Comparison of ENCODE assay signal across 9 mouse cellular contexts in genomic region chr7:27249146-27249545, GRCm38 (mm10). TPM values are rescaled to one million over a fixed set of nuclear protein-coding genes. Genes with fewer than 3 reads are reported as not detected.
DNase-seq lines count a peak whose midpoint lies in the region; ATAC-seq lines count a peak whose summit lies in the region.
"Had no signal": no experiment of that assay in that cellular context is flagged by ENCODE, and none has a peak within 500 bp of the region (broad histone marks: within the 10 kb centered on the region; RNA-seq: fewer than 3 reads in every experiment).

No protein-coding gene starts in this region.

- intact Hi-C loops in left cerebral cortex, postnatal 14 days (cut with DNase I) = no loop called here

- H3K36me3 ChIP-seq in liver, embryonic 12.5 days = peaks cover 22% of the 10 kb centered on the region; the same call in 1 of the 2 replicates

- peak; percentile 71 to 77 for DNase-seq in cerebellum, postnatal 10 days
- DNase-seq in cerebellum, adult 8-10 months = no peak
- DNase-seq in liver (peak; percentile 39), ZHBTc4 (ENCODE audit: low read depth, low spot score) (peak; percentile 82)
- DNase-seq in frontal cortex, postnatal 25 days (ENCODE audit: low spot score in 2 of 2) = no peak
- DNase-seq in left cerebral cortex, postnatal 14 days (ENCODE audit: low spot score in 2 of 2) = no peak

- ATAC-seq in liver, embryonic 12.5 days = no peak
- peak; percentile 61; the same call in 1 of the 2 replicates for ATAC-seq in megakaryocyte, adult 5-6 weeks (ENCODE audit: poor library complexity, severe bottlenecking)

- WGBS in liver, embryonic 12.5 days (ENCODE audit: insufficient replicate concordance) = 69% methylated on average over 2 of the region's 2 CpGs

- peaks cover 14% of the 10 kb centered on the region; the same call in 1 of the 2 replicates for H3K4me1 ChIP-seq in liver, embryonic 12.5 days

- no peak overlapping the region for H3K9ac ChIP-seq in liver, embryonic 12.5 days

- no peak overlapping the region for H3K4me2 ChIP-seq in liver, embryonic 12.5 days

- H3K9me3 ChIP-seq in liver, embryonic 12.5 days (replicated peaks) = no peaks in the 10 kb centered on the region

- H3K4me3 ChIP-seq in liver, embryonic 12.5 days = no peak overlapping the region

- H3K27ac ChIP-seq in liver, embryonic 12.5 days = no peak overlapping the region
- H3K27ac ChIP-seq: macrophage had no signal

- H3K27me3 ChIP-seq in liver, embryonic 12.5 days (replicated peaks) = no peaks in the 10 kb centered on the region

RNA-seq across cellular contexts. Expression of gene Numbl, which starts 9.1 kb away (rescaled TPM):
- 3.9 and 4.0 TPM in 2 replicates for polyA plus RNA-seq in liver, embryonic 12.5 days (2016; fragmentation: Nextera tagmentation; extraction: Ambion mirVana)
- 2.8 and 4.3 TPM in 2 replicates for total RNA-seq in megakaryocyte, adult 5-6 weeks (2015)
- total RNA-seq in megakaryocyte, adult 5-6 weeks (2017) = 2.5 and 2.6 TPM in 2 replicates
- 100 to 1,000 TPM; 134 to 139 TPM for total RNA-seq in left cerebral cortex, postnatal 14 days (2021)

RNA-seq across cellular contexts. Expression of gene Coq8b, which starts 16.3 kb away (rescaled TPM):
- polyA plus RNA-seq in liver, embryonic 12.5 days (2016; fragmentation: Nextera tagmentation; extraction: Ambion mirVana) = 14.2 and 15.7 TPM in 2 replicates
- total RNA-seq in megakaryocyte, adult 5-6 weeks (2015) = 12.0 and 16.8 TPM in 2 replicates
- total RNA-seq in megakaryocyte, adult 5-6 weeks (2017) = 7.5 and 15.2 TPM in 2 replicates
- total RNA-seq in left cerebral cortex, postnatal 14 days (2021) = 10 to 100 TPM; 31.2 to 34.8 TPM

RNA-seq across cellular contexts. Expression of gene Itpkc, which starts 20.7 kb away (rescaled TPM):
- 3.5 and 4.1 TPM in 2 replicates for polyA plus RNA-seq in liver, embryonic 12.5 days (2016; fragmentation: Nextera tagmentation; extraction: Ambion mirVana)
- total RNA-seq in megakaryocyte, adult 5-6 weeks (2015) = 1.6 and 2.7 TPM in 2 replicates
- total RNA-seq in megakaryocyte, adult 5-6 weeks (2017) = 1.6 and 4.7 TPM in 2 replicates
- total RNA-seq in left cerebral cortex, postnatal 14 days (2021) = 1 to 10 TPM; 7.3 to 8.0 TPM

RNA-seq across cellular contexts. Expression of gene Snrpa, which starts 53.1 kb away (rescaled TPM):
- polyA plus RNA-seq in liver, embryonic 12.5 days (2016; fragmentation: Nextera tagmentation; extraction: Ambion mirVana) = 150 and 163 TPM in 2 replicates
- 110 and 125 TPM in 2 replicates for total RNA-seq in megakaryocyte, adult 5-6 weeks (2015)
- total RNA-seq in megakaryocyte, adult 5-6 weeks (2017) = 51.9 and 68.6 TPM in 2 replicates
- 10 to 100 TPM; 81.3 to 81.8 TPM for total RNA-seq in left cerebral cortex, postnatal 14 days (2021)

RNA-seq across cellular contexts. Expression of gene BC024978, which starts 53.6 kb away (rescaled TPM):
- polyA plus RNA-seq in liver, embryonic 12.5 days (2016; fragmentation: Nextera tagmentation; extraction: Ambion mirVana) = 1.5 TPM in 2 replicates
- 4.0 and 8.5 TPM in 2 replicates for total RNA-seq in megakaryocyte, adult 5-6 weeks (2015)
- total RNA-seq in megakaryocyte, adult 5-6 weeks (2017) = 0.51 and 0.73 TPM in 2 replicates
- 10 to 100 TPM; 18.9 to 21.3 TPM for total RNA-seq in left cerebral cortex, postnatal 14 days (2021)

Comparison
In these comparisons a context has a peak if more than half of its experiments do, and no peak if none do; other contexts are left out.
1. DNase-seq: peak in cerebellum, postnatal 10 days (2 of 2), liver (single experiment) and ZHBTc4 (single experiment); none in cerebellum, adult 8-10 months (single experiment), frontal cortex, postnatal 25 days (0 of 2) and left cerebral cortex, postnatal 14 days (0 of 2).
2. RNA of gene Numbl, which starts 9.1 kb away (total RNA-seq): 134 to 139 TPM in left cerebral cortex, postnatal 14 days; 2.5 to 4.3 TPM in megakaryocyte, adult 5-6 weeks; every median in the first group is over 10 times any median in the second.